Mouse (Mus musculus) limb, embryonic 14.5 days (tissue): ENCODE data around the gene Syn1. TPM values are rescaled to one million over a fixed set of nuclear protein-coding genes. Genes with fewer than 3 reads are reported as not detected.

Experiments used
- ATAC-seq: fragments of 200-750 bp; cut with Nextera tagmentation; 2 replicates; pipeline ENCODE4 v1.8.0; 2017; ENCODE audit warnings: low read depth, moderate number of reproducible peaks, moderate TSS enrichment; ENCODE audit not compliant: low FRiP score
- DNase-seq: peaks from one replicate; pipeline ENCODE4 v3.0.0-alpha.2; 2015; ENCODE audit warnings: low spot score
- H3K27ac ChIP-seq: fragments of 300-500 bp; sonication (generic); replicated peaks from 2 replicates; pipeline ENCODE4 v1.5.1; 2014; ENCODE audit warnings: low read depth, mild to moderate bottlenecking, low read length, moderate library complexity, mixed read lengths
- H3K27me3 ChIP-seq: fragments of 300-500 bp; sonication (generic); 2 replicates; pipeline ENCODE4 v1.6.1; 2014; ENCODE audit warnings: low read length, mixed read lengths; ENCODE audit not compliant: control insufficient read depth, insufficient read depth
- H3K36me3 ChIP-seq: fragments of 300-500 bp; sonication (generic); 2 replicates; pipeline ENCODE4 v1.6.1; 2014; ENCODE audit warnings: mild to moderate bottlenecking, low read length, moderate library complexity, mixed read lengths; ENCODE audit not compliant: control insufficient read depth, insufficient read depth
- H3K4me1 ChIP-seq: fragments of 300-500 bp; sonication (generic); 2 replicates; pipeline ENCODE4 v1.6.1; 2014; ENCODE audit warnings: antibody characterized with exemption, low read length, mixed read lengths; ENCODE audit not compliant: control insufficient read depth, insufficient read depth
- H3K4me2 ChIP-seq: fragments of 300-500 bp; sonication (generic); replicated peaks from 2 replicates; pipeline ENCODE4 v1.6.1; 2014; ENCODE audit warnings: low read depth, mild to moderate bottlenecking, low read length, moderate library complexity; ENCODE audit not compliant: severe bottlenecking
- H3K4me3 ChIP-seq: fragments of 300-500 bp; sonication (generic); replicated peaks from 2 replicates; pipeline ENCODE4 v1.5.1; 2014; ENCODE audit warnings: low read length
- H3K9ac ChIP-seq: fragments of 300-500 bp; sonication (generic); 2 replicates; pipeline ENCODE4 v1.6.1; 2014; ENCODE audit warnings: mild to moderate bottlenecking, low read depth, low read length, moderate library complexity; ENCODE audit not compliant: severe bottlenecking
- H3K9me3 ChIP-seq: fragments of 300-500 bp; sonication (generic); 2 replicates; pipeline ENCODE4 v1.6.1; 2016; ENCODE audit warnings: low read length; ENCODE audit not compliant: control insufficient read depth
- POLR2A ChIP-seq: fragments of 200-500 bp; IDR thresholded peaks from 2 replicates; pipeline ENCODE4 v1.8.0; 2012; ENCODE audit warnings: inconsistent platforms, mild to moderate bottlenecking, moderate library complexity, borderline replicate concordance; ENCODE audit not compliant: insufficient read depth, insufficient read length; ENCODE audit errors: extremely low read depth
- WGBS: fragments of 180-500 bp; shearing (Covaris S2); extraction: QIAGEN DNeasy Blood & Tissue Kit; methylation state at CpG from one replicate; pipeline ENCODE4 v1.1.7; 2014; 5-methylcytosine and 5-hydroxymethylcytosine counted together
- polyA plus RNA-seq, 2 experiments: library from polyadenylated mRNA; depleted of rRNA in 1 of 2; stranded (reverse) in 1 of 2; unstranded in 1 of 2; fragments of >200 nt; fragmentation: Nextera tagmentation in 1 of 2; extraction: Ambion mirVana in 1 of 2; gene quantifications; 2 replicates each; pipeline versions ENCODE4 v1.2.1 to v1.2.3; 2012 to 2014

Syn1 gene
- polyA plus RNA-seq (2012; rRNA removed) (0.52 and 0.64 TPM in 2 replicates), polyA plus RNA-seq (2014; fragmentation: Nextera tagmentation; extraction: Ambion mirVana) (0.22 and 0.23 TPM in 2 replicates)

DNA sequence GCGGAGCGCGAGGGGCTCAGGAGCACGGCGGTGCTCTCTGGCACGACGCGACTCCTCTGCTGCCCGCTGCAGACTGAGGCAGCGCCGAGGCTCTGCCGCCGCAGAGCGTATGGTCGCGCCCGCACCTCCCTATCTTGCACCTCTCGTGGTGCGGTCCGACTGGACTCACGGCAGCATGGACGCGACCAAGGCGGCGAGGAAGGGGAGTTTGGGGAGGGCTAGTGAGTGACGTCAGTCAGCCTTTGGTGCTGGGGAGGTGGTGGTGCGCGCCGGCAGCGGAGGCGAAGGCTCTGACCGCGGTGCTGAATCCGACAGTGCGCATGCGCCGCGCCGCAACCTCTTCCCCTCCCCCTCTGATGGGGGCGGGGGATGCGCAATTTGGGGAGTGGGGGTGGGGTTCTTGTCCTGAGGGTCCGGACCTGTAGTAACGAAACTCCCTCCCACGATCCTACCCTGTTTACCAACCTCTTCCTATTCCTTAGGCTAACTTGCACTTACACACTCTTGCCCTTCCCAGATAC, at the start of gene Syn1:
TSS of gene Syn1 (minus strand) at position 161 of the 521 bp plus-strand sequence.
- DNase-seq (peak; percentile 80), ATAC-seq (peak; percentile 95)
- Histone ChIP-seq H3K27me3 (no peaks in the 10 kb centered on the region; the same call in 1 of the 2 replicates), H3K4me1 (no peaks in the 10 kb centered on the region), H3K4me3 (peak within 1 kb of the TSS; percentile 37), H3K9ac (peak within 1 kb of the TSS; percentile 36; the same call in 1 of the 2 replicates), H3K27ac (no peak within 1 kb of the TSS), H3K36me3 (no peaks in the 10 kb centered on the region), H3K4me2 (peak within 1 kb of the TSS; percentile 64), H3K9me3 (no peaks in the 10 kb centered on the region)
- no peak for TF ChIP-seq POLR2A
- 36% methylated on average over 3 of the region's 44 CpGs for WGBS

DNA sequence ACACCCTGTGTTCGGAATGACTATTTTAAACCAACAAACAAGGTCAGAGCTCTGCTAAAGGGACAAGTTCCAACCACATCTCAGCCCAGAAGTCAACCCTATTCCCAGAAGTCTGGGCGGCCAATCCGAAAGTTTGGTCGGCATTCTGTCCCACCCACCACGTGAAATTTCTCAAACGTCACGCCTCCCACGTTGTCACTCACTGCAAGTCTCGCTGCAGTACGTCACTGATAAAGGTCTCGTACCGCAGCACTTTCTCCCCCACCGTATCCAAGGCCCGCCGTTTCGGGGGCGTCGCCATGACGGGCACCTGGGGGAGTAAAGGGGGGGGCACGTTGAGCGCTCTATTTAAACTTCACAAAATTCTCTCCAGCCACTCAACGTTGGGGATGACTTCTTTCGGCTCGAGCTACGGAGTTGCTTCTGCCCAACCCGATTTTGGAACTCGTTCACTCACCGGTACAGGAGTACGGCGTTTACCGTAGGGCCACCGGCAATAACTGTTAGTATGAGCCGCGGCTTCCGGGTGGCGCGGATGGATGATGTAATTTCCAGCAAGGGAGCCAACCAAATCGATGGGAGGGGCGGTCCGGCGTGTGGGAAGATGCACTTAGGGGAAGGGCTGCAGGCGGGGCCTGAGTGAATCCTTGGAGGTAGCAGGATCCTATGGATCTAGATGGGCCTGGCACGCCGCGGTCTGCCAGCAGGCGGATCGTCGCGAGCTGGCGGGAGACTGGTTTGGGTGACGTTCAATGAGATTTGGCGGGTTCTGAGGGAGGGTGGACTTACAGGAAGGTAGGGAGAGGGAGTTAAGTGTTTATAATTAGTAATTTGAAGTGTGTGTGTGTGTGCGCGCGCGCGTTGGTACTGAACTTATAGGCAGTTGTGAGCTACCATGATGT, 40.9 kb upstream of the Syn1 start, which contains the start of gene Uxt:
TSS of gene Uxt (minus strand) at position 541 of the 902 bp plus-strand sequence.
- Histone ChIP-seq H3K4me2 (peak within 1 kb of the TSS; percentile 45), H3K27me3 (no peaks in the 10 kb centered on the region), H3K4me1 (no peaks in the 10 kb centered on the region), H3K9me3 (no peaks in the 10 kb centered on the region), H3K36me3 (no peaks in the 10 kb centered on the region; the same call in 1 of the 2 replicates), H3K27ac (peak within 1 kb of the TSS; percentile 80), H3K9ac (peak within 1 kb of the TSS; percentile 40; the same call in 1 of the 2 replicates), H3K4me3 (peak within 1 kb of the TSS; percentile 49)
- peak; percentile 87 for DNase-seq
- 25% methylated on average over 57 of the region's 57 CpGs for WGBS
- TF ChIP-seq POLR2A: 0 out of 2 replicates have a peak, but pooled peaks have one; percentile 36
- peak; percentile 95 for ATAC-seq

DNA sequence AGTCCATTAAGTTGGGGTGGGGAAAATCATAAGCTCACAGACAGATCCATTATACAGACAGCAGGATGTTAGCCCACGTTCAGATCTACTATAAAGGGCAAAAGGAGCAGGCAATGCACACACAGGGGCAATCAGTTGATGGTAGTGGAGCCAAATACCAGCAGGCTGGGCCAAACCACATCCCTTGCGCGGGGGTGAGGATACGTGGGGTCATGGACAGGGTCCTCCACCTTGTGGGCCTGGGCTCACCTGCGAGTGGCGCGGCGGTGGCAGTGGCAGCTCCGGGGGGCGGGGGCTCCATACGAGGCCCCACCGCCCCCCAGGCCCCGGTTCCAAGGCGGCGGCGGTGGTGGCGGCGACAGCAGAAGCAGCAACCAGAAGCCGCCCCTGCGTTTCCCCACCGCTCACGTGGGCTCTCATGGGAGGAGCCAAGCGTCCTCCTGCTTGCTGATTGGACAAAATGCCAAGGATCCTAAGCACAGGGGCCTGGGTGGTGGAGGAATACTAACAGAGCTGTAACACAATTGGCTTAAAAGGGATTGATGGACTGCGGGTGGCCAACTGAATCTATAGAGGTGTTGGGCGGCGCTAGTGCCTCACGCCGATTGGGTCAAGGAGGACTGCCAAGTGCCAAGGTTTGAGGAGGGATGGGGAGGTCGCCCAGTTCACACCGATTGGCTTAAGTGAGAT, 29.5 kb upstream of the Syn1 start, which contains the start of gene Elk1:
TSS of gene Elk1 (minus strand) at position 418 of the 690 bp plus-strand sequence.
- no peaks in the 10 kb centered on the region for H3K27me3 ChIP-seq
- no peaks in the 10 kb centered on the region for H3K9me3 ChIP-seq
- TF ChIP-seq POLR2A: no peak
- peak within 1 kb of the TSS; percentile 49 for H3K4me2 ChIP-seq
- H3K4me3 ChIP-seq: peak within 1 kb of the TSS; percentile 60
- no peaks in the 10 kb centered on the region for H3K36me3 ChIP-seq
- 26% methylated on average over 21 of the region's 30 CpGs for WGBS
- peak; percentile 87 for DNase-seq
- peak within 1 kb of the TSS; percentile 63 for H3K9ac ChIP-seq
- H3K4me1 ChIP-seq: no peaks in the 10 kb centered on the region
- H3K27ac ChIP-seq: no peak within 1 kb of the TSS
- peak; percentile 97 for ATAC-seq

DNA sequence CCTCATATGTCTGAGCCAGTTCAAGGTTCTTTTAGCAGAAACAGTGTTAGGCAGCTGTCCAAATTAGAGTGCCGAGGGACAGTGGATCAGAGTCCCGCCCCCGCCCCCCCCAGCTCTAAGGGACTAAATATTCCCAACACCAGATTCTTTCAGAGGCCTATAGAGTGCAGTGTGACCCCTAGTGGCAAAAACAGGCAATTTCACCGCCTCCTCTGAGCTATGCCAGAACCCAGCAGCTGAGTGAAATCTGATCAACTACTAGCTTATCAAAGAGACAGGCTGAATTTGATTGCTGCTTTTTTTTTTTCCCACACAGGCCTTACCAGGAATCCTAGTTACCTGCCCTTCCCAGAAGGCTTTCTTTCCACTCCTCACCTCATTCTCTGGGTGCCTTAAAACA, 25.3 kb upstream of the Syn1 start:
- Histone ChIP-seq H3K4me1 (no peaks in the 10 kb centered on the region), H3K36me3 (no peaks in the 10 kb centered on the region), H3K4me3 (no peak overlapping the region), H3K27me3 (no peaks in the 10 kb centered on the region), H3K9ac (no peak overlapping the region), H3K27ac (no peak overlapping the region), H3K4me2 (no peak overlapping the region), H3K9me3 (no peaks in the 10 kb centered on the region)
- 5% methylated on average over 4 of the region's 4 CpGs for WGBS
- ATAC-seq (no peak), DNase-seq (peak; percentile 54)
- TF ChIP-seq POLR2A: no peak

DNA sequence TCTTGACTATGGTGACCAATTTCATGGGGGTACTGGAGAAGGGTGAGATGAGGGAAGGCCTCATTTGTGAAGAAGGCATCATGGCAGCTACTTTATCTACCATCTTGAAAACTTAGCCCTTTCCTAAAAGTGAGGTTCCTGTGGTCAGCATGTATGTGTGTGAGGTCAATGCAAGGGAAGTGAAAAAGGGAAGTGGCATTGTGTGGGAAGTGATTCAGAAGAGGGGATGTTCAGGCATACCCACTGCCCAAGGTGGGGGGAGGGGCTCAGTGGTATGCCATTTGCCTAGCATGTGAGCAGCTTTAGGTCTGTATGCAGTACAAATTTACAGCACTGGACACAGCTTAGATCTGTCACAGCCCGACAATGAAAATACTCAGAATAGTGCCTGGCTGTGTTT, 11.2 kb upstream of the Syn1 start:
- DNase-seq (no peak), ATAC-seq (no peak)
- peaks cover 16% of the 10 kb centered on the region for H3K36me3 ChIP-seq
- no peak overlapping the region for H3K4me2 ChIP-seq
- no peaks in the 10 kb centered on the region for H3K27me3 ChIP-seq
- no peak overlapping the region for H3K27ac ChIP-seq
- H3K4me1 ChIP-seq: no peaks in the 10 kb centered on the region
- 67% methylated on average over 1 of the region's 1 CpGs for WGBS
- no peak overlapping the region for H3K4me3 ChIP-seq
- TF ChIP-seq POLR2A: no peak
- H3K9me3 ChIP-seq: no peaks in the 10 kb centered on the region
- no peak overlapping the region for H3K9ac ChIP-seq
